Mouse (Mus musculus): ENCODE measurements around the gene Il17rc. TPM values are rescaled to one million over a fixed set of nuclear protein-coding genes. Genes with fewer than 3 reads are reported as not detected.

The Il17rc gene
- polyA plus RNA-seq, 1 experiment from 2014 or later = 15.7 TPM

DNA sequence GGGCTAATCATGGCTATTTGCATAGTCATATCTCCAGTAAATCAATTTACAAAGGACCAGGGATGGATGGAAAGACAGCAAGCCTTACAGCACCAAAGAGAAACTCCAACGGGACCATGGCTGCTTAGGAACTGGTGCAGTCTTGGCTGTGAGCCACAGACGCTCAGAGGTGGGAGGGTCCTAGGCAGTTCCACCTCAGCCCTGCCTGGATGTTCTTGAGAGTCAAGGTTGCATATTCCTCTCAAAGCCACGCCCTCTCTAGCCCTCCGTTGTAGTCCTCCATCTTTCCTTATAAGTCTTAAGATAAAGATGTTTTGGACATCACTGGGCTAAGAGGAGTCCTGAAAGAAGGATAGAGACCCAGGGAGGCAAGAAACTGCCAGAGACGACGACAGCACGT, 7.2 kb upstream of the Il17rc start:
- Histone ChIP-seq H3K9me3 (ENCODE audit: control insufficient read depth, low read length) (no peaks in the 10 kb centered on the region), H3K4me3 (ENCODE audit: low read depth, low read length) (no peak overlapping the region), H3K27ac (replicated peaks; ENCODE audit: low read depth, low read length) (no peak overlapping the region), H3K36me3 (ENCODE audit: control insufficient read depth, insufficient read depth, low read length) (no peaks in the 10 kb centered on the region), H3K27me3 (replicated peaks; ENCODE audit: control insufficient read depth, insufficient read depth, low read length) (no peaks in the 10 kb centered on the region), H3K4me2 (ENCODE audit: low read depth, low read length) (no peak overlapping the region), H3K4me1 (ENCODE audit: control insufficient read depth, insufficient read depth, low read length) (no peaks in the 10 kb centered on the region; the same call in 1 of the 2 replicates), H3K9ac (ENCODE audit: low read depth, low read length) (no peak overlapping the region)
- DNase-seq (ENCODE audit: low spot score) (no peak), ATAC-seq (ENCODE audit: low read depth) (no peak)
- 68% methylated on average over 7 of the region's 7 CpGs for WGBS

DNA sequence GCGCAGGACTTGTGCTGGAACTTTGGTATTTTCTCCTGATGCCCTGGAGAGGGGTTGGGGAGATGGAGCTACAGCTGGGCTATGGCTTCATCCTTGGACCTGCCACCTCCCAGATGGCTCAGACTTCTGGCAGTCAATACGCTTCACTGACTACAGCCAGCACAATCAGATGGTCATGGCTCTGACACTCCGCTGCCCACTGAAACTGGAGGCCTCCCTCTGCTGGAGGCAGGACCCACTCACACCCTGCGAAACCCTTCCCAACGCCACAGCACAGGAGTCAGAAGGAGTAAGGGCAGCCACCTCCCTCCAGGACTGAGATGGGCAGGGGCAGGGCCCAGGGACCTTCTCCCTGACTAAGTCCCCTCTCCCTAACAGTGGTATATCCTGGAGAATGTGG, 5.6 kb upstream of the Il17rc start:
- H3K27ac ChIP-seq (replicated peaks; ENCODE audit: low read depth, low read length) = no peak overlapping the region
- ATAC-seq (ENCODE audit: low read depth) = no peak
- H3K4me1 ChIP-seq (ENCODE audit: control insufficient read depth, insufficient read depth, low read length) = peaks cover 7% of the 10 kb centered on the region; the same call in 1 of the 2 replicates
- H3K27me3 ChIP-seq (replicated peaks; ENCODE audit: control insufficient read depth, insufficient read depth, low read length) = peaks cover 13% of the 10 kb centered on the region
- H3K9me3 ChIP-seq (ENCODE audit: control insufficient read depth, low read length) = no peaks in the 10 kb centered on the region
- DNase-seq (ENCODE audit: low spot score) = no peak
- no peak overlapping the region for H3K4me3 ChIP-seq (ENCODE audit: low read depth, low read length)
- 48% methylated on average over 5 of the region's 5 CpGs for WGBS
- peak overlapping the region; percentile 19; the same call in 1 of the 2 replicates for H3K9ac ChIP-seq (ENCODE audit: low read depth, low read length)
- H3K4me2 ChIP-seq (ENCODE audit: low read depth, low read length) = no peak overlapping the region
- no peaks in the 10 kb centered on the region for H3K36me3 ChIP-seq (ENCODE audit: control insufficient read depth, insufficient read depth, low read length)

- no peaks in the 10 kb centered on the region for H3K36me3 ChIP-seq (ENCODE audit: control insufficient read depth, insufficient read depth, low read length)
- no peak for DNase-seq (ENCODE audit: low spot score)
- H3K27me3 ChIP-seq (replicated peaks; ENCODE audit: control insufficient read depth, insufficient read depth, low read length) = peaks cover 23% of the 10 kb centered on the region
- ATAC-seq (ENCODE audit: low read depth) = no peak
- peak overlapping the region; percentile 40; the same call in 1 of the 2 replicates for H3K9ac ChIP-seq (ENCODE audit: low read depth, low read length)
- H3K9me3 ChIP-seq (ENCODE audit: control insufficient read depth, low read length) = no peaks in the 10 kb centered on the region
- 63% methylated on average over 3 of the region's 3 CpGs for WGBS
- peaks cover 7% of the 10 kb centered on the region; the same call in 1 of the 2 replicates for H3K4me1 ChIP-seq (ENCODE audit: control insufficient read depth, insufficient read depth, low read length)
- no peak overlapping the region for H3K27ac ChIP-seq (replicated peaks; ENCODE audit: low read depth, low read length)
- no peak overlapping the region for H3K4me2 ChIP-seq (ENCODE audit: low read depth, low read length)
- no peak overlapping the region for H3K4me3 ChIP-seq (ENCODE audit: low read depth, low read length)
Observed at GRCm38 (mm10) chr6:113468512-113468911, 2.7 kb upstream of the Il17rc start.

DNA sequence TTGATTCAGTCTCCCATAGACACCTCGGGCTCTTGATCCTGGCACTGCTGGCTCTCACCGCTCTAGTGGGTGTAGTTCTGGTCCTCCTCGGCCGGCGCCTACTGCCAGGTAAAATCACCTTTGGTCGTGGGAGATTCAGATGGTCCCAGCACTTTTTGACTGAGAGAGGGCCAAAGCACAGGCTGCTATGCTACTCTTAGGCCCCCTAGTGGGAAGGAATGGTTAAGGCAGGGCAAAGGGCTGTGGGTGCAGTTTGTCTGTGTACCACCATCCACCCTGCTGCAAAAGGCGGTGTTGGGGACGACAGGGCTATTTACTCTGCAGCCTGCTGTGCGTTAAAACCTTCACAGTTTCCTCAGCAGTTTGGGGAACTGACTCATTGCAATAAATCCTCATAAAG, 2.2 kb upstream of the Il17rc start:
- ATAC-seq (ENCODE audit: low read depth) (peak; percentile 70), DNase-seq (ENCODE audit: low spot score) (peak; percentile 74)
- Histone ChIP-seq H3K36me3 (ENCODE audit: control insufficient read depth, insufficient read depth, low read length) (no peaks in the 10 kb centered on the region), H3K4me2 (ENCODE audit: low read depth, low read length) (peak overlapping the region; percentile 66), H3K9ac (ENCODE audit: low read depth, low read length) (peak overlapping the region; percentile 54), H3K9me3 (ENCODE audit: control insufficient read depth, low read length) (no peaks in the 10 kb centered on the region), H3K27ac (replicated peaks; ENCODE audit: low read depth, low read length) (no peak overlapping the region), H3K4me3 (ENCODE audit: low read depth, low read length) (peak overlapping the region; percentile 39), H3K27me3 (replicated peaks; ENCODE audit: control insufficient read depth, insufficient read depth, low read length) (peaks cover 23% of the 10 kb centered on the region), H3K4me1 (ENCODE audit: control insufficient read depth, insufficient read depth, low read length) (peaks cover 7% of the 10 kb centered on the region; the same call in 1 of the 2 replicates)
- WGBS = 7% methylated on average over 9 of the region's 9 CpGs

DNA sequence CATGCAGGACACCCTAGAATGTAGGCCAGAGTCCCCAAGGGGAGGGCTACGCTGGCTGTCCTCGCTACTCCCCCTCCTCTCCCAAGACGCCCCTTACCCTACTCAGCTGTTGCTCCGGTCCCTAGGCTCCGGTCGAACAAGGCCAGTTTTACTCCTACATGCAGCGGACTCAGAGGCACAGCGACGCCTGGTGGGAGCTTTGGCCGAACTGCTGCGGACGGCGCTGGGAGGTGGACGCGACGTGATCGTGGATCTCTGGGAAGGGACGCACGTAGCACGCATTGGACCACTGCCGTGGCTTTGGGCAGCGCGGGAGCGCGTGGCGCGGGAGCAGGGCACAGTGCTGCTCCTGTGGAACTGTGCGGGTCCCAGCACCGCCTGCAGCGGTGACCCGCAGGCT, 1.8 kb upstream of the Il17rc start:
- Histone ChIP-seq H3K4me1 (ENCODE audit: control insufficient read depth, insufficient read depth, low read length) (peaks cover 7% of the 10 kb centered on the region; the same call in 1 of the 2 replicates), H3K36me3 (ENCODE audit: control insufficient read depth, insufficient read depth, low read length) (no peaks in the 10 kb centered on the region), H3K4me3 (ENCODE audit: low read depth, low read length) (peak overlapping the region; percentile 39), H3K9ac (ENCODE audit: low read depth, low read length) (peak overlapping the region; percentile 54), H3K4me2 (ENCODE audit: low read depth, low read length) (peak overlapping the region; percentile 66), H3K27ac (replicated peaks; ENCODE audit: low read depth, low read length) (no peak overlapping the region), H3K9me3 (ENCODE audit: control insufficient read depth, low read length) (no peaks in the 10 kb centered on the region), H3K27me3 (replicated peaks; ENCODE audit: control insufficient read depth, insufficient read depth, low read length) (peaks cover 23% of the 10 kb centered on the region)
- WGBS = 2% methylated on average over 18 of the region's 31 CpGs
- ATAC-seq (ENCODE audit: low read depth) (peak; percentile 79), DNase-seq (ENCODE audit: low spot score) (peak; percentile 73)

- peak overlapping the region; percentile 52 for H3K4me2 ChIP-seq (ENCODE audit: low read depth, low read length)
Observed at GRCm38 (mm10) chr6:113472061-113472460, 834 bp downstream of the Il17rc start.

DNA sequence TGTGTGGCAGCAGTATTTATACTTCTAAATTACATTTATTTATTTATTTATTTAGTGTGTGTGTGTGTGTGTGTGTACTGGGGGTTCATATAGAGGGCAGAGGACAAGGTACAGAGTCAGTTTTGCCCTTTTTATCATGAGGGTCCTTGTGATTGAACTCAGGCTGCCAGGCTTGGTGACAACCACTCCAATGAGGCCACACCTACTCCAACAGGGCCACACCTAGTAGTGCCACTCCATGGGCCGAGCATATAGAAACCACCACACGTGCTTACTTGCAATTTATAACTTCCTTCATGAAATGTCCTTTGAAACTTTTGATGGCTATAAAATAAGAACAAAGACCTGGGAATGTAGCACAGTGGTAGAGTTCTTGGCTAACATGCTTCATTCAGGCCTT, 2.0 kb downstream of the Il17rc start:
- Histone ChIP-seq H3K9me3 (ENCODE audit: control insufficient read depth, low read length) (no peaks in the 10 kb centered on the region), H3K4me2 (ENCODE audit: low read depth, low read length) (no peak overlapping the region), H3K4me3 (ENCODE audit: low read depth, low read length) (no peak overlapping the region), H3K27me3 (replicated peaks; ENCODE audit: control insufficient read depth, insufficient read depth, low read length) (peaks cover 23% of the 10 kb centered on the region), H3K4me1 (ENCODE audit: control insufficient read depth, insufficient read depth, low read length) (peaks cover 7% of the 10 kb centered on the region; the same call in 1 of the 2 replicates), H3K9ac (ENCODE audit: low read depth, low read length) (no peak overlapping the region), H3K36me3 (ENCODE audit: control insufficient read depth, insufficient read depth, low read length) (no peaks in the 10 kb centered on the region), H3K27ac (replicated peaks; ENCODE audit: low read depth, low read length) (no peak overlapping the region)
- 71% methylated on average over 2 of the region's 2 CpGs for WGBS
- DNase-seq (ENCODE audit: low spot score) (no peak), ATAC-seq (ENCODE audit: low read depth) (no peak)

More at GRCm38 (mm10) chr6:113472061-113472460, 834 bp downstream of the Il17rc start:
- Histone ChIP-seq H3K27ac (replicated peaks; ENCODE audit: low read depth, low read length) (peak overlapping the region; percentile 3; the same call in 1 of the 2 replicates), H3K27me3 (replicated peaks; ENCODE audit: control insufficient read depth, insufficient read depth, low read length) (peaks cover 23% of the 10 kb centered on the region), H3K4me1 (ENCODE audit: control insufficient read depth, insufficient read depth, low read length) (peaks cover 7% of the 10 kb centered on the region; the same call in 1 of the 2 replicates), H3K9ac (ENCODE audit: low read depth, low read length) (peak overlapping the region; percentile 53; the same call in 1 of the 2 replicates), H3K9me3 (ENCODE audit: control insufficient read depth, low read length) (no peaks in the 10 kb centered on the region), H3K4me3 (ENCODE audit: low read depth, low read length) (peak overlapping the region; percentile 21; the same call in 1 of the 2 replicates), H3K36me3 (ENCODE audit: control insufficient read depth, insufficient read depth, low read length) (no peaks in the 10 kb centered on the region)
- DNase-seq (ENCODE audit: low spot score) (no peak), ATAC-seq (ENCODE audit: low read depth) (no peak)
- 63% methylated on average over 10 of the region's 10 CpGs for WGBS

DNA sequence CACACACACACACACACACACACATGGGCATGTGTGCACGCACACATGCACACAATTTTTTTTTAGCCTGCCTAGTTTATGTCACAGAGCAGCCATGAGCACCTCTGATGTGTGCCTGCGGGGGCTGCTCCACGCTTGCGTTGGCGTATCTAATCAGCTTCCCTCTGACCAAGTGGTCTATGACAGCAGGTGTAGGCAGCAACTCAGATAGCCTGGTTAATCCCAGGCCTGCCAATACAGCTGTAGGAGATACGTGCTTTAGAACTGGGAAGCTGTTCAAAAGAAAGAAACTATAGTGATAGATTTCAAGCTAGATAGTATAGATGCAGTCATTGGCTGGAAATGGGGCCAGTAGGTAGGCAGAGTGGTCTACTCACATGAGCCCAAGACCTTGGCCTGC, 2.5 kb downstream of the Il17rc start:
- no peak overlapping the region for H3K4me2 ChIP-seq (ENCODE audit: low read depth, low read length)
- DNase-seq (ENCODE audit: low spot score) (no peak), ATAC-seq (ENCODE audit: low read depth) (no peak)
- 79% methylated on average over 6 of the region's 6 CpGs for WGBS
- no peaks in the 10 kb centered on the region for H3K9me3 ChIP-seq (ENCODE audit: control insufficient read depth, low read length)
- H3K27me3 ChIP-seq (replicated peaks; ENCODE audit: control insufficient read depth, insufficient read depth, low read length) = peaks cover 23% of the 10 kb centered on the region
- H3K4me3 ChIP-seq (ENCODE audit: low read depth, low read length) = no peak overlapping the region
- no peaks in the 10 kb centered on the region for H3K36me3 ChIP-seq (ENCODE audit: control insufficient read depth, insufficient read depth, low read length)
- no peak overlapping the region for H3K27ac ChIP-seq (replicated peaks; ENCODE audit: low read depth, low read length)
- no peak overlapping the region for H3K9ac ChIP-seq (ENCODE audit: low read depth, low read length)
- H3K4me1 ChIP-seq (ENCODE audit: control insufficient read depth, insufficient read depth, low read length) = peaks cover 7% of the 10 kb centered on the region; the same call in 1 of the 2 replicates

DNA sequence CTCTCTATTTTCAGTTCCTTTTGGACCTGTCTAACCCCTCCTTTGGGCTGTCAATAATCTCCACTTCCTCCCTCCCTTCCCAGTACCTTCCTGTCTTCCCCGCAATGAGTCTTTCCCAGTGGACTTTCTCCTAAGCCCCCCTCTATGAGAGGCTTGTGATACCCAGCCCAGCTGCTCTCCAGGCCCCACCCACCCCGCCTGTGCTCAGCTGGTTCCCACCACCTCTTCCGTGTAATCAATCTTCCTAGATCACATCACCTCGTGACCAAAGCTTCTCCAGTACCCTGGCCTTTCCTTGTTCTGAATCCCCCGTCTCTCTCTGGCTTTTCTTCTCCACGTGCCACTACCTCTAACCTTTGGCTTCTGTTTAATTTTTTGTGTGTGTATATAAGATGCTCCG, 6.1 kb downstream of the Il17rc start:
- H3K4me1 ChIP-seq (ENCODE audit: control insufficient read depth, insufficient read depth, low read length) = peaks cover 3% of the 10 kb centered on the region; the same call in 1 of the 2 replicates
- H3K4me3 ChIP-seq (ENCODE audit: low read depth, low read length) = no peak overlapping the region
- DNase-seq (ENCODE audit: low spot score) = no peak
- no peak for ATAC-seq (ENCODE audit: low read depth)
- no peak overlapping the region for H3K4me2 ChIP-seq (ENCODE audit: low read depth, low read length)
- H3K9me3 ChIP-seq (ENCODE audit: control insufficient read depth, low read length) = no peaks in the 10 kb centered on the region
- no peaks in the 10 kb centered on the region for H3K36me3 ChIP-seq (ENCODE audit: control insufficient read depth, insufficient read depth, low read length)
- WGBS = 37% methylated on average over 7 of the region's 7 CpGs
- H3K9ac ChIP-seq (ENCODE audit: low read depth, low read length) = no peak overlapping the region
- H3K27ac ChIP-seq (replicated peaks; ENCODE audit: low read depth, low read length) = no peak overlapping the region
- H3K27me3 ChIP-seq (replicated peaks; ENCODE audit: control insufficient read depth, insufficient read depth, low read length) = peaks cover 21% of the 10 kb centered on the region

Data from embryonic facial prominence, embryonic 14.5 days (tissue).